Mouse (Mus musculus): ENCODE data around the gene Gal3st4.

- no peak for TF ChIP-seq E2F4 (IDR thresholded peaks at IDR 0.05; ENCODE audit: insufficient read depth)
- TF ChIP-seq POLR2A (IDR thresholded peaks at IDR 0.05; ENCODE audit: insufficient read length, low read depth) = no peak
- TF ChIP-seq MAX (IDR thresholded peaks at IDR 0.05; ENCODE audit: low read depth) = no peak
- no peak for TF ChIP-seq SRF (IDR thresholded peaks at IDR 0.05; ENCODE audit: control insufficient read depth, insufficient read length, low read depth)
- no peak for TF ChIP-seq TCF12 (IDR thresholded peaks at IDR 0.05; ENCODE audit: insufficient read depth, poor library complexity, severe bottlenecking)
- TF ChIP-seq MYOG (IDR thresholded peaks at IDR 0.05; ENCODE audit: control insufficient read depth in 1 of 3, insufficient read depth in 1 of 3, insufficient read length in 2 of 3, low read depth in 2 of 3) = no peak
- TF ChIP-seq USF1 (IDR thresholded peaks at IDR 0.05; ENCODE audit: low read depth) = no peak
- TF ChIP-seq POLR2AphosphoS2 (IDR thresholded peaks at IDR 0.05; ENCODE audit: insufficient read length, low read depth) = no peak
- TF ChIP-seq MYOD1 (IDR thresholded peaks at IDR 0.05; ENCODE audit: control insufficient read depth in 1 of 3, insufficient read length in 2 of 3, low read depth in 2 of 3) = no peak
- TF ChIP-seq REST (IDR thresholded peaks at IDR 0.05; ENCODE audit: insufficient read depth, insufficient read length) = no peak
- TF ChIP-seq TCF3 (IDR thresholded peaks at IDR 0.05; ENCODE audit: insufficient read length, low read depth) = no peak
Measured at GRCm38 (mm10) chr5:138234224-138234623, 38.4 kb downstream of the Gal3st4 start.
